Mouse (Mus musculus) ES-E14 (cell line): ENCODE data around the gene Lrp1. TPM values are rescaled to one million over a fixed set of nuclear protein-coding genes. Genes with fewer than 3 reads are reported as not detected.

ENCODE experiments used
- DNase-seq: peaks from one replicate; pipeline ENCODE4 v3.0.0-alpha.2; 2013; ENCODE audit warnings: low read depth, low spot score
- H3K27ac ChIP-seq: 2 replicates; pipeline ENCODE4 v1.5.1; 2012; ENCODE audit warnings: low read depth, mild to moderate bottlenecking, low read length, moderate library complexity, mixed read lengths; ENCODE audit not compliant: poor library complexity, insufficient read depth, severe bottlenecking
- H3K36me3 ChIP-seq: 2 replicates; pipeline ENCODE4 v1.6.1; 2012; ENCODE audit warnings: mild to moderate bottlenecking, low read length, moderate library complexity, mixed read lengths; ENCODE audit not compliant: control insufficient read depth, poor library complexity, insufficient read depth, severe bottlenecking
- H3K4me1 ChIP-seq, 2 experiments: fragments of 150-350 bp in 1 of 2; sonication (generic) in 1 of 2; 2 replicates each; pipeline ENCODE4 v1.6.1; 2012; ENCODE audit warnings: low read length in 2 of 2, mild to moderate bottlenecking in 1 of 2, mixed read lengths in 1 of 2; ENCODE audit not compliant: control insufficient read depth in 2 of 2, insufficient read depth in 2 of 2, poor library complexity in 1 of 2
- H3K4me3 ChIP-seq, 2 experiments: fragments of 150-350 bp in 1 of 2; sonication (generic) in 1 of 2; 2 replicates each; pipeline ENCODE4 v1.5.1; 2012; ENCODE audit warnings: low read length in 2 of 2, low read depth in 1 of 2, mild to moderate bottlenecking in 1 of 2, mixed read lengths in 1 of 2; ENCODE audit not compliant: insufficient read depth in 1 of 2, poor library complexity in 1 of 2, severe bottlenecking in 1 of 2
- H3K9ac ChIP-seq: 2 replicates; pipeline ENCODE4 v1.6.1; 2012; ENCODE audit warnings: low read depth, mild to moderate bottlenecking, low read length, mixed read lengths; ENCODE audit not compliant: poor library complexity, insufficient read depth, severe bottlenecking
- H3K9me3 ChIP-seq: fragments of 150-350 bp; sonication (generic); 2 replicates; pipeline ENCODE4 v1.6.1; 2012; ENCODE audit warnings: low read depth, mild to moderate bottlenecking, low read length; ENCODE audit not compliant: control insufficient read depth, insufficient read depth
- CHD2 ChIP-seq: IDR thresholded peaks from 2 replicates; pipeline ENCODE4 v1.6.1; 2014; ENCODE audit warnings: mild to moderate bottlenecking, low read depth, low read length, inconsistent platforms
- HCFC1 ChIP-seq: IDR thresholded peaks from 2 replicates; pipeline ENCODE4 v1.6.1; 2012; ENCODE audit warnings: low read length, inconsistent platforms, borderline replicate concordance; ENCODE audit not compliant: insufficient read depth
- MAFK ChIP-seq: IDR thresholded peaks from 2 replicates; pipeline ENCODE4 v1.6.1; 2014; ENCODE audit warnings: mild to moderate bottlenecking, low read depth, low read length, inconsistent platforms; ENCODE audit not compliant: insufficient read depth
- ZC3H11A ChIP-seq: IDR thresholded peaks from 2 replicates; pipeline ENCODE4 v1.6.1; 2012; ENCODE audit warnings: low read depth, mild to moderate bottlenecking, inconsistent platforms, low read length, borderline replicate concordance
- ZNF384 ChIP-seq: IDR thresholded peaks from 2 replicates; pipeline ENCODE4 v1.6.1; 2012; ENCODE audit warnings: low read depth, low read length, inconsistent platforms
- in situ Hi-C, 2 experiments: fragments of 600-800 bp; cut with MboI; formaldehyde crosslinking; loops; one replicate each; pipeline ENCODE4 v1.15.1; 2025; ENCODE audit warnings: low sequenced_read_pairs in 2 of 2, inconsistent platforms in 1 of 2; ENCODE audit not compliant: unreplicated experiment in 2 of 2
- total RNA-seq: library from RNA; depleted of rRNA; stranded (reverse); fragments of 300-350 nt; gene quantifications from 2 replicates; pipeline ENCODE4 v1.2.3, GENCODE M21; 2012

Gene Lrp1
- total RNA-seq, 1 experiment: 69.6 TPM

- Histone ChIP-seq H3K9me3 (no peaks in the 10 kb centered on the region), H3K4me3 (peak overlapping the region in 1 of 2 experiments; percentile 94; a peak in 2 of 4 replicates), H3K9ac (no peak overlapping the region), H3K27ac (no peak overlapping the region), H3K4me1 (peaks cover 7 to 53% of the 10 kb centered on the region in 2 experiments; a peak in 3 of 4 replicates), H3K36me3 (peaks cover 41% of the 10 kb centered on the region)
- no peak for DNase-seq
- in situ Hi-C loops: no loop called here
- TF ChIP-seq ZNF384 (no peak), ZC3H11A (no peak), HCFC1 (no peak), MAFK (no peak), CHD2 (no peak)
Measured at GRCm38 (mm10) chr10:127519041-127519701, 101.8 kb downstream of the Lrp1 start.

- no peak overlapping the region for H3K9ac ChIP-seq
- H3K9me3 ChIP-seq: no peaks in the 10 kb centered on the region
- TF ChIP-seq ZNF384 (no peak), ZC3H11A (no peak), MAFK (no peak), CHD2 (no peak), HCFC1 (no peak)
- DNase-seq: no peak
- in situ Hi-C loops: no loop called here
- no peak overlapping the region for H3K27ac ChIP-seq
- peaks cover 41% of the 10 kb centered on the region for H3K36me3 ChIP-seq
- H3K4me3 ChIP-seq: no peak overlapping the region; a peak in 1 of 4 replicates
- H3K4me1 ChIP-seq: peaks cover 7 to 64% of the 10 kb centered on the region in 2 experiments; a peak in 3 of 4 replicates
Measured at GRCm38 (mm10) chr10:127517941-127518340, 103.0 kb downstream of the Lrp1 start.

- no peak for DNase-seq
- H3K27ac ChIP-seq: peak overlapping the region; percentile 2; the same call in 1 of the 2 replicates
- peaks cover 7 to 65% of the 10 kb centered on the region in 2 experiments; a peak in 3 of 4 replicates for H3K4me1 ChIP-seq
- no peaks in the 10 kb centered on the region for H3K9me3 ChIP-seq
- peaks cover 41% of the 10 kb centered on the region for H3K36me3 ChIP-seq
- H3K9ac ChIP-seq: peak overlapping the region; percentile 54
- peak overlapping the region; percentile 35 to 45 for H3K4me3 ChIP-seq
- in situ Hi-C loops: no loop called here
- no peak for TF ChIP-seq CHD2
- no peak for TF ChIP-seq ZNF384
- TF ChIP-seq ZC3H11A: no peak
- TF ChIP-seq HCFC1: no peak
- TF ChIP-seq MAFK: no peak
Measured at GRCm38 (mm10) chr10:127516576-127517260, 104.2 kb downstream of the Lrp1 start.

GRCm38 (mm10) chr10:127515983-127516459, 104.9 kb downstream of the Lrp1 start:
- no peak for DNase-seq
- in situ Hi-C loops: no loop called here
- Histone ChIP-seq H3K9me3 (no peaks in the 10 kb centered on the region), H3K4me1 (peaks cover 7 to 71% of the 10 kb centered on the region in 2 experiments), H3K4me3 (peak overlapping the region; percentile 18 to 35), H3K27ac (no peak overlapping the region), H3K36me3 (peaks cover 41% of the 10 kb centered on the region), H3K9ac (0 out of 2 replicates have a peak overlapping the region, but pooled peaks have one; percentile 29)
- TF ChIP-seq ZC3H11A (no peak), ZNF384 (no peak), HCFC1 (no peak), MAFK (no peak), CHD2 (no peak)
